Mouse (Mus musculus) adrenal gland, postnatal 36 days (tissue): Measurements from ENCODE around the gene Gm6356. TPM values are rescaled to one million over a fixed set of nuclear protein-coding genes. Genes with fewer than 3 reads are reported as not detected.
"Not testable (repeated sequence)": the region's sequence is repeated elsewhere in the genome, so short reads cannot be mapped to it uniquely, and the experiment has no call there.

Source experiments
- DNase-seq, 2 experiments: peaks; one replicate each; pipeline ENCODE4 v3.0.0; 2021; ENCODE audit warnings: mixed read lengths in 1 of 2
- long read RNA-seq, 2 experiments: library from polyadenylated mRNA; stranded (forward); transcript quantifications; one replicate each; pipeline ENCODE4 v2.0.0; 2021; ENCODE audit warnings: borderline sequencing depth in 2 of 2
- total RNA-seq, 2 experiments: library from RNA; stranded (reverse); gene quantifications; 2 replicates each; pipeline ENCODE4 v1.2.3; 2021

The Gm6356 gene
- not detected for total RNA-seq
- long read RNA-seq, experiment 1, result 0 reads
- long read RNA-seq, experiment 2, result 0 reads

DNA sequence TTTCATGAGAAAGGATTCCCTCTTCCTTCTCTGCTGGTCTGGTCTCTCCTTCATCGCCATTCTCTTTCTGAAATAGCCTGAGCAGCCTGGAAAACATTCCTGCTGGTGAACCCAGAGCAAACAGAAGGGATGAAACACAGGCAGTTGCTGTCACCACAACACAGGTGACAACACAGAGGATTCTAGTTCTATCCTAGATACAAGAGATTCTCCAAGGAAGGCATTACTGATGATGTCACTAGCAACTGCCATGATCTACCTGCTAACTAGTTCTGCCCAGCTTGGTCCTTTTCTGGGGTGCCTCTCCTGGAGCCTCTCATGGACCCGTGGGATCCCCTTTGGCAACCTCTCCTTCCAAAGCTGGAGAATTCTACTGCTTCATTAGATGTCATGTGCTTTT, at the start of gene Gm6356:
Gm6356 (minus strand) TSS at position 101 of the 400 bp plus-strand sequence.
- DNase-seq, result not testable (repeated sequence)

Other genes starting within 250 kb of the Gm6356 start
- under 1 TPM in 1 of 2 experiments, not detected in 1; 0.20 TPM for gene Gm3636, start 231.5 kb downstream of the Gm6356 start, total RNA-seq
- gene Gm8362, start 199.4 kb downstream of the Gm6356 start, total RNA-seq, result not detected
- not detected for gene Gm3642, start 133.5 kb downstream of the Gm6356 start, total RNA-seq
- gene Gm3667, start 83.9 kb downstream of the Gm6356 start, total RNA-seq, result not detected
- gene Gm10406, start 53.6 kb upstream of the Gm6356 start, total RNA-seq, result under 1 TPM in 1 of 2 experiments, not detected in 1; 0.20 TPM
- not detected for gene Gm3685, start 71.2 kb upstream of the Gm6356 start, total RNA-seq
- under 1 TPM in 1 of 2 experiments, not detected in 1; 0.50 TPM for gene Gm3696, start 126.8 kb upstream of the Gm6356 start, total RNA-seq
- not detected for gene Gm6676, start 151.6 kb upstream of the Gm6356 start, total RNA-seq
- under 1 TPM; 0.26 to 0.56 TPM for gene Gm3512, start 200.7 kb upstream of the Gm6356 start, total RNA-seq
- not detected for gene Gm16434, start 220.7 kb upstream of the Gm6356 start, total RNA-seq